19 mouse cellular contexts compared by ENCODE assay signal in genomic region chr17:82860966-82861365, GRCm38 (mm10).
"Had no signal": no experiment of that assay in that cellular context is flagged by ENCODE, and none has a peak within 500 bp of the region (broad histone marks: within the 10 kb centered on the region; RNA-seq: fewer than 3 reads in every experiment).

No protein-coding gene starts in this region.

- ATAC-seq: liver, embryonic 12.5 days; midbrain, embryonic 13.5 days; midbrain, embryonic 15.5 days had no signal

- H3K9me3 ChIP-seq: liver, embryonic 12.5 days; megakaryocyte, embryonic 14.5 days; midbrain, embryonic 13.5 days; midbrain, embryonic 15.5 days; neural tube, embryonic 12.5 days had no signal

- H3K4me2 ChIP-seq: liver, embryonic 12.5 days; lung, embryonic 14.5 days; midbrain, embryonic 11.5 days; midbrain, embryonic 13.5 days; midbrain, embryonic 15.5 days; neural tube, embryonic 12.5 days had no signal

- DNase-seq: lung, adult 18-20 months; lung, embryonic 14.5 days; lung, postnatal 14 days; lung, postnatal 36 days; retina, postnatal 1 day; right cerebral cortex, postnatal 14 days; right cerebral cortex, postnatal 4 days; spleen, adult 18-20 months; thymus, adult 2 months; thymus, postnatal 25 days; thymus, postnatal 4 days had no signal

- H3K36me3 ChIP-seq: liver, embryonic 12.5 days; midbrain, embryonic 13.5 days; midbrain, embryonic 15.5 days; neural tube, embryonic 12.5 days had no signal

- H3K27ac ChIP-seq: liver, embryonic 12.5 days; liver, embryonic 14.5 days; macrophage; midbrain, embryonic 13.5 days; midbrain, embryonic 15.5 days; neural tube, embryonic 12.5 days had no signal

- H3K9ac ChIP-seq: liver, embryonic 12.5 days; liver, embryonic 14.5 days; lung, embryonic 14.5 days; midbrain, embryonic 13.5 days; midbrain, embryonic 15.5 days; neural tube, embryonic 12.5 days had no signal

- H3K27me3 ChIP-seq: liver, embryonic 12.5 days; megakaryocyte, embryonic 14.5 days; midbrain, embryonic 13.5 days; midbrain, embryonic 15.5 days; neural tube, embryonic 12.5 days had no signal

- H3K4me3 ChIP-seq: liver, embryonic 12.5 days; megakaryocyte, embryonic 14.5 days; midbrain, embryonic 13.5 days; midbrain, embryonic 15.5 days; neural tube, embryonic 12.5 days had no signal

- H3K4me1 ChIP-seq: liver, embryonic 12.5 days; megakaryocyte, embryonic 14.5 days had no signal
